ENCODE assay signal across 26 mouse cellular contexts in the genomic region with DNA sequence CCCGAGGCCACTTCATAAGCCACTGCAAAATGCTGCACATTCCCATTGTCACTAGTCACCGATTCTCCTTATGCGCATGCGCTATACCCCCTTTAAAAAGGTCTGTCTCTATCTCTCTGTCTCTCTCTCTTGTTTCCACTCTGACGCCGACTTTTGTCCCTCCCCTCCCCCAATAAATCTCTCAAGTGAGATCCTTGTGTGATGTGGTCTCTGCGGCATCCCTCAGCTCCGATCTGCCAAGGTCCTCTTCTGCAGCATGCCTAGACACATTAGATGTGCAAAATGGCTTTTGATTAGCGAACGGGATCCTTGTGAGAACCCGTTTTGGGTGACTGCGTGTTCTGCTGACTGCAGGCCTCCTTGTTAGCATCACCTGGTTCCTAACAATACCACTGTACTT.
DNase-seq lines count a peak whose midpoint lies in the region; ATAC-seq lines count a peak whose summit lies in the region.
"Had no signal": no experiment of that assay in that cellular context is flagged by ENCODE, and none has a peak within 500 bp of the region (broad histone marks: within the 10 kb centered on the region; RNA-seq: fewer than 3 reads in every experiment).

No protein-coding gene starts in this region.

- no peaks in the 10 kb centered on the region for H3K27me3 ChIP-seq in midbrain, embryonic 11.5 days (ENCODE audit: control insufficient read depth, insufficient read depth, low read length)
- no peaks in the 10 kb centered on the region for H3K27me3 ChIP-seq in midbrain, embryonic 13.5 days
- H3K27me3 ChIP-seq: CH12.LX; embryonic facial prominence, embryonic 13.5 days; embryonic facial prominence, embryonic 15.5 days; forebrain, embryonic 12.5 days had no signal

- H3K4me3 ChIP-seq in midbrain, embryonic 11.5 days (ENCODE audit: low read depth, low read length): no peak overlapping the region
- H3K4me3 ChIP-seq in midbrain, embryonic 13.5 days (replicated peaks): no peak overlapping the region
- H3K4me3 ChIP-seq: embryonic facial prominence, embryonic 13.5 days; embryonic facial prominence, embryonic 15.5 days; erythroblast, embryonic 14.5 days; forebrain, embryonic 10.5 days; forebrain, embryonic 12.5 days had no signal

- H3K4me2 ChIP-seq in midbrain, embryonic 11.5 days: no peak overlapping the region
- no peak overlapping the region for H3K4me2 ChIP-seq in midbrain, embryonic 13.5 days (replicated peaks)
- H3K4me2 ChIP-seq: embryonic facial prominence, embryonic 13.5 days; embryonic facial prominence, embryonic 15.5 days; forebrain, embryonic 12.5 days had no signal

- H3K4me1 ChIP-seq in midbrain, embryonic 11.5 days (ENCODE audit: control insufficient read depth, insufficient read depth, low read length): no peaks in the 10 kb centered on the region
- H3K4me1 ChIP-seq in midbrain, embryonic 13.5 days (replicated peaks): no peaks in the 10 kb centered on the region
- H3K4me1 ChIP-seq: embryonic facial prominence, embryonic 15.5 days; forebrain, embryonic 12.5 days had no signal

- no peak for ATAC-seq in midbrain, embryonic 11.5 days (ENCODE audit: low FRiP score)
- ATAC-seq in midbrain, embryonic 13.5 days: no peak
- ATAC-seq: forebrain, embryonic 14.5 days; forebrain, embryonic 16.5 days; Patski had no signal

- WGBS in midbrain, embryonic 11.5 days: 88% methylated on average over 12 of the region's 12 CpGs
- 91% methylated on average over 12 of the region's 12 CpGs for WGBS in midbrain, embryonic 13.5 days

- no peaks in the 10 kb centered on the region for H3K9me3 ChIP-seq in midbrain, embryonic 11.5 days (ENCODE audit: control insufficient read depth, low read length)
- no peaks in the 10 kb centered on the region for H3K9me3 ChIP-seq in midbrain, embryonic 13.5 days
- H3K9me3 ChIP-seq: embryonic facial prominence, embryonic 13.5 days; embryonic facial prominence, embryonic 15.5 days; forebrain, embryonic 10.5 days; forebrain, embryonic 12.5 days; G1E had no signal

- H3K9ac ChIP-seq in midbrain, embryonic 11.5 days (ENCODE audit: low read length): no peak overlapping the region
- H3K9ac ChIP-seq in midbrain, embryonic 13.5 days (replicated peaks): no peak overlapping the region
- H3K9ac ChIP-seq: embryonic facial prominence, embryonic 13.5 days; embryonic facial prominence, embryonic 15.5 days; forebrain, embryonic 12.5 days had no signal

- no peak overlapping the region for H3K27ac ChIP-seq in midbrain, embryonic 11.5 days (ENCODE audit: low read depth, low read length)
- H3K27ac ChIP-seq in midbrain, embryonic 13.5 days: no peak overlapping the region
- H3K27ac ChIP-seq: embryonic facial prominence, embryonic 13.5 days; embryonic facial prominence, embryonic 15.5 days; forebrain, embryonic 10.5 days; forebrain, embryonic 12.5 days had no signal

- peak; percentile 28 for DNase-seq in midbrain, embryonic 11.5 days (ENCODE audit: low spot score, missing footprints)
- peak; percentile 70 for DNase-seq in CD4-positive helper T cell, adult 2 months (ENCODE audit: low read depth, low spot score)
- DNase-seq in T-cell, adult 2 months (ENCODE audit: low spot score): peak; percentile 20
- no peak for DNase-seq in frontal cortex, adult 2 months (ENCODE audit: extremely low spot score in 1 of 2, low spot score in 1 of 2)
- no peak for DNase-seq in kidney, adult 8-10 months
- DNase-seq: adrenal gland, adult 2 months; adrenal gland, postnatal 10 days; adrenal gland, postnatal 25 days; cerebellum, adult 11 months; cerebellum, adult 18-20 months; cerebellum, adult 8-10 months; cerebellum, adult 9-11 months; cerebellum, postnatal 14 days; cerebellum, postnatal 36 days; embryo, embryonic 11 days had no signal

- H3K36me3 ChIP-seq in midbrain, embryonic 11.5 days (ENCODE audit: control insufficient read depth, insufficient read depth, low read length): no peaks in the 10 kb centered on the region
- no peaks in the 10 kb centered on the region for H3K36me3 ChIP-seq in midbrain, embryonic 13.5 days
- H3K36me3 ChIP-seq: embryonic facial prominence, embryonic 13.5 days; embryonic facial prominence, embryonic 15.5 days; forebrain, embryonic 10.5 days; forebrain, embryonic 12.5 days; G1E had no signal

Comparison
In these comparisons a context has a peak if more than half of its experiments do, and no peak if none do; other contexts are left out.
1. DNase-seq: peak in midbrain, embryonic 11.5 days (single experiment), CD4-positive helper T cell, adult 2 months (single experiment) and T-cell, adult 2 months (single experiment); none in frontal cortex, adult 2 months (0 of 2) and kidney, adult 8-10 months (0 of 2).